Mouse (Mus musculus) MEL-GATA-1-ER (cell line): ENCODE data around the gene Ptprg.
"Not testable (repeated sequence)": the region's sequence is repeated elsewhere in the genome, so short reads cannot be mapped to it uniquely, and the experiment has no call there.

Experiments used
- DNase-seq: peaks from one replicate; pipeline ENCODE4 v3.0.0-alpha.2; 2012; ENCODE audit warnings: low read depth; ENCODE audit errors: extremely low read depth

The Ptprg gene

GRCm38 (mm10) chr14:12189266-12189665 lies 635.9 kb downstream of the Ptprg start:
- no peak for DNase-seq

- DNase-seq = no peak
Measured at GRCm38 (mm10) chr14:12189717-12190600, 636.6 kb downstream of the Ptprg start.

GRCm38 (mm10) chr14:12191076-12191475 lies 637.7 kb downstream of the Ptprg start:
- no peak for DNase-seq

- DNase-seq = no peak
Measured at GRCm38 (mm10) chr14:12198735-12199134, 645.4 kb downstream of the Ptprg start.

- no peak for DNase-seq
Measured at GRCm38 (mm10) chr14:12199956-12200950, 646.9 kb downstream of the Ptprg start.

GRCm38 (mm10) chr14:12202214-12202613 lies 648.9 kb downstream of the Ptprg start:
- no peak for DNase-seq

GRCm38 (mm10) chr14:12203081-12203480 lies 649.7 kb downstream of the Ptprg start:
- no peak for DNase-seq

- DNase-seq = no peak
Measured at GRCm38 (mm10) chr14:12206138-12206537, 652.8 kb downstream of the Ptprg start.

GRCm38 (mm10) chr14:12208554-12208953 lies 655.2 kb downstream of the Ptprg start:
- no peak for DNase-seq

- no peak for DNase-seq
Measured at GRCm38 (mm10) chr14:12218544-12219150, 665.3 kb downstream of the Ptprg start.

- no peak for DNase-seq
Measured at GRCm38 (mm10) chr14:12219877-12220276, 666.5 kb downstream of the Ptprg start.

- DNase-seq = no peak
Measured at GRCm38 (mm10) chr14:12220540-12220939, 667.2 kb downstream of the Ptprg start.

GRCm38 (mm10) chr14:12221571-12221970 lies 668.2 kb downstream of the Ptprg start:
- DNase-seq = no peak

- DNase-seq = no peak
Measured at GRCm38 (mm10) chr14:12243726-12244125, 690.4 kb downstream of the Ptprg start.

- DNase-seq = no peak
Measured at GRCm38 (mm10) chr14:12276031-12276430, 722.7 kb downstream of the Ptprg start.

- no peak for DNase-seq
Measured at GRCm38 (mm10) chr14:12283641-12284040, 730.3 kb downstream of the Ptprg start, which contains the start of gene Gm49355. Gene Gm49355, plus strand, starts transcription at chr14:12283976.

GRCm38 (mm10) chr14:12284141-12284912 lies 731.0 kb downstream of the Ptprg start, which contains the start of gene 3830406C13Rik:
Gene 3830406C13Rik, plus strand, starts transcription at chr14:12284173.
- peak; percentile 47 for DNase-seq

- not testable (repeated sequence) for DNase-seq
Measured at GRCm38 (mm10) chr14:12289747-12290146, 736.4 kb downstream of the Ptprg start.
